ENCODE assay signal across 27 mouse cellular contexts in the genomic region with DNA sequence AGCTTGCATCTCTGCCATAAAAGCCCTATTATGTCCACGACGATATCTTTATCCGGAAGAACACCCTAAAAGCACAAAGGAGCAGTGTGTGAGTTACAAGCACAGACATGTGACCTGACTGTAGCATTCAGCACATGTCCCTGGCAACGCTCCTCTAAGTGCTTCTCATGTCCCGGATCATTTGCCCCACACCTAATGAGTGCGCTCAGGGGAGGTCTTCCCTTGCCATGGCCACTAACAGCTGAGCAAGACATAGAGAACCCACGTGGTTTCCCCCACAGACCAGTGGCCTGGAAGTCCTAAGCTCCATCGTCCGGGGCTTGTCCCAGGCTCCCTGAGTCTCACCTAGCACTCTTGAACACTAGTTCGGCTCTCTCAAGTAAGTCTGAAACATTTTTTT. TPM values are rescaled to one million over a fixed set of nuclear protein-coding genes. Genes with fewer than 3 reads are reported as not detected.
A peak's percentile ranks its signal among the peaks of the same experiment; 100 is the strongest.
DNase-seq lines count a peak whose midpoint lies in the region; ATAC-seq and TF ChIP-seq lines count a peak whose summit lies in the region.
"Had no signal": no experiment of that assay in that cellular context is flagged by ENCODE, and none has a peak within 500 bp of the region (broad histone marks: within the 10 kb centered on the region; RNA-seq: fewer than 3 reads in every experiment).

No protein-coding gene starts in this region.

- DNase-seq in lung, embryonic 14.5 days = peak; percentile 18
- DNase-seq in lung, postnatal 36 days = no peak
- DNase-seq in neural tube, embryonic 10.5 days (ENCODE audit: extremely low spot score, low spot score) = no peak
- no peak for DNase-seq in hindbrain, embryonic 10.5 days (ENCODE audit: low spot score)
- DNase-seq: adrenal gland, postnatal 14 days; cerebellum, adult 11-12 months; cerebellum, adult 9-11 months; gastrocnemius, postnatal 36 days; heart, postnatal 36 days; kidney, adult 11 months; kidney, postnatal 14 days; liver; lung, postnatal 10 days; thymus, postnatal 4 days had no signal

- no peaks in the 10 kb centered on the region for H3K4me1 ChIP-seq in forebrain, embryonic 13.5 days
- no peaks in the 10 kb centered on the region for H3K4me1 ChIP-seq in forebrain, embryonic 16.5 days (replicated peaks; ENCODE audit: control insufficient read depth, insufficient read depth, low read length)
- no peaks in the 10 kb centered on the region for H3K4me1 ChIP-seq in lung, embryonic 14.5 days (ENCODE audit: insufficient read depth)
- H3K4me1 ChIP-seq in neural tube, embryonic 12.5 days = no peaks in the 10 kb centered on the region
- 0 out of 2 replicates have a peak, but pooled peaks cover 8% of the 10 kb centered on the region for H3K4me1 ChIP-seq in hindbrain, embryonic 10.5 days (replicated peaks)
- H3K4me1 ChIP-seq: embryonic facial prominence, embryonic 13.5 days had no signal

- 53% methylated on average over 10 of the region's 10 CpGs for WGBS in forebrain, embryonic 13.5 days
- 46% methylated on average over 10 of the region's 10 CpGs for WGBS in forebrain, embryonic 16.5 days
- WGBS in lung, embryonic 14.5 days = 53% methylated on average over 10 of the region's 10 CpGs
- WGBS in neural tube, embryonic 12.5 days = 53% methylated on average over 10 of the region's 10 CpGs
- 74% methylated on average over 10 of the region's 10 CpGs for WGBS in hindbrain, embryonic 10.5 days

- H3K36me3 ChIP-seq in forebrain, embryonic 13.5 days (ENCODE audit: poor library complexity, severe bottlenecking) = no peaks in the 10 kb centered on the region
- H3K36me3 ChIP-seq in forebrain, embryonic 16.5 days (ENCODE audit: control insufficient read depth, insufficient read depth) = no peaks in the 10 kb centered on the region
- H3K36me3 ChIP-seq in lung, embryonic 14.5 days (ENCODE audit: insufficient read depth) = no peaks in the 10 kb centered on the region
- no peaks in the 10 kb centered on the region for H3K36me3 ChIP-seq in neural tube, embryonic 12.5 days
- H3K36me3 ChIP-seq in hindbrain, embryonic 10.5 days = no peaks in the 10 kb centered on the region
- H3K36me3 ChIP-seq: embryonic facial prominence, embryonic 13.5 days; forebrain, embryonic 12.5 days; heart, embryonic 15.5 days had no signal

- 0 out of 2 replicates have a peak, but pooled peaks have one; percentile 30 for ATAC-seq in forebrain, embryonic 13.5 days
- no peak for ATAC-seq in forebrain, embryonic 16.5 days
- peak; percentile 49; the same call in 1 of the 2 replicates for ATAC-seq in lung, embryonic 14.5 days (ENCODE audit: insufficient read depth)
- ATAC-seq in neural tube, embryonic 12.5 days (ENCODE audit: low FRiP score, low read depth) = peak; percentile 25; the same call in 1 of the 2 replicates
- 0 out of 2 replicates have a peak, but pooled peaks have one; percentile 12 for ATAC-seq in granulocyte monocyte progenitor cell, adult 5-6 weeks (replicated peaks; ENCODE audit: poor library complexity, severe bottlenecking)
- ATAC-seq: inflammation-experienced regulatory T-cells, adult 6 months; midbrain, embryonic 16.5 days had no signal

- no peak for TF ChIP-seq CTCF in lung, embryonic 14.5 days (IDR thresholded peaks at IDR 0.05; ENCODE audit: low read depth)

- H3K27me3 ChIP-seq in forebrain, embryonic 13.5 days = no peaks in the 10 kb centered on the region
- H3K27me3 ChIP-seq in forebrain, embryonic 16.5 days (replicated peaks; ENCODE audit: control insufficient read depth, insufficient read depth, low read length) = no peaks in the 10 kb centered on the region
- H3K27me3 ChIP-seq in lung, embryonic 14.5 days (ENCODE audit: insufficient read depth, low read length) = no peaks in the 10 kb centered on the region
- H3K27me3 ChIP-seq in neural tube, embryonic 12.5 days (replicated peaks) = no peaks in the 10 kb centered on the region
- no peaks in the 10 kb centered on the region for H3K27me3 ChIP-seq in hindbrain, embryonic 10.5 days (ENCODE audit: insufficient read depth, poor library complexity, severe bottlenecking)
- H3K27me3 ChIP-seq: embryonic facial prominence, embryonic 13.5 days; forebrain, embryonic 12.5 days; heart, embryonic 15.5 days had no signal

- no peaks in the 10 kb centered on the region for H3K9me3 ChIP-seq in forebrain, embryonic 13.5 days (replicated peaks)
- no peaks in the 10 kb centered on the region for H3K9me3 ChIP-seq in forebrain, embryonic 16.5 days (ENCODE audit: control insufficient read depth, low read length)
- H3K9me3 ChIP-seq in lung, embryonic 14.5 days (ENCODE audit: low read depth, low read length) = no peaks in the 10 kb centered on the region
- no peaks in the 10 kb centered on the region for H3K9me3 ChIP-seq in neural tube, embryonic 12.5 days
- H3K9me3 ChIP-seq in hindbrain, embryonic 10.5 days = no peaks in the 10 kb centered on the region
- H3K9me3 ChIP-seq: embryonic facial prominence, embryonic 13.5 days; forebrain, embryonic 12.5 days; heart, embryonic 15.5 days had no signal

- H3K9ac ChIP-seq in forebrain, embryonic 13.5 days = no peak overlapping the region
- H3K9ac ChIP-seq in forebrain, embryonic 16.5 days (replicated peaks; ENCODE audit: low read depth, low read length) = no peak overlapping the region
- H3K9ac ChIP-seq in lung, embryonic 14.5 days = no peak overlapping the region
- no peak overlapping the region for H3K9ac ChIP-seq in neural tube, embryonic 12.5 days
- H3K9ac ChIP-seq: embryonic facial prominence, embryonic 13.5 days; forebrain, embryonic 12.5 days; heart, embryonic 15.5 days; hindbrain, embryonic 14.5 days; liver, embryonic 14.5 days had no signal

- no peak overlapping the region for H3K27ac ChIP-seq in forebrain, embryonic 13.5 days
- no peak overlapping the region for H3K27ac ChIP-seq in forebrain, embryonic 16.5 days (ENCODE audit: low read length)
- H3K27ac ChIP-seq in lung, embryonic 14.5 days (ENCODE audit: low read depth) = no peak overlapping the region
- H3K27ac ChIP-seq in neural tube, embryonic 12.5 days = no peak overlapping the region
- H3K27ac ChIP-seq in hindbrain, embryonic 10.5 days = no peak overlapping the region
- H3K27ac ChIP-seq: embryonic facial prominence, embryonic 13.5 days; forebrain, embryonic 12.5 days; heart, embryonic 15.5 days; hindbrain, embryonic 14.5 days; liver, embryonic 14.5 days had no signal

- no peak overlapping the region for H3K4me2 ChIP-seq in forebrain, embryonic 13.5 days
- H3K4me2 ChIP-seq in forebrain, embryonic 16.5 days (ENCODE audit: low read length) = no peak overlapping the region
- H3K4me2 ChIP-seq in lung, embryonic 14.5 days = no peak overlapping the region
- no peak overlapping the region for H3K4me2 ChIP-seq in neural tube, embryonic 12.5 days (replicated peaks)
- H3K4me2 ChIP-seq: embryonic facial prominence, embryonic 13.5 days; forebrain, embryonic 12.5 days; heart, embryonic 15.5 days; hindbrain, embryonic 14.5 days; midbrain, embryonic 11.5 days had no signal

- H3K4me3 ChIP-seq in forebrain, embryonic 13.5 days = no peak overlapping the region
- no peak overlapping the region for H3K4me3 ChIP-seq in forebrain, embryonic 16.5 days (replicated peaks; ENCODE audit: low read length)
- H3K4me3 ChIP-seq in lung, embryonic 14.5 days (ENCODE audit: low read depth, low read length) = no peak overlapping the region
- no peak overlapping the region for H3K4me3 ChIP-seq in neural tube, embryonic 12.5 days
- H3K4me3 ChIP-seq in hindbrain, embryonic 10.5 days = no peak overlapping the region
- H3K4me3 ChIP-seq: embryonic facial prominence, embryonic 13.5 days; erythroblast, embryonic 14.5 days; forebrain, embryonic 12.5 days; heart, embryonic 15.5 days had no signal

RNA-seq across cellular contexts. Expression of a gene that starts 45.9 kb away (rescaled TPM):
- polyA plus RNA-seq in forebrain, embryonic 13.5 days (2015; fragmentation: Nextera tagmentation; extraction: Ambion mirVana) = 1.6 and 2.3 TPM in 2 replicates
- 2.2 and 2.3 TPM in 2 replicates for polyA plus RNA-seq in forebrain, embryonic 16.5 days (2015; fragmentation: Nextera tagmentation; extraction: Ambion mirVana)
- polyA plus RNA-seq in lung, embryonic 14.5 days (2014; fragmentation: Nextera tagmentation; extraction: Ambion mirVana) = 0.45 and 0.70 TPM in 2 replicates
- 0.78 and 0.90 TPM in 2 replicates for polyA plus RNA-seq in neural tube, embryonic 12.5 days (2016; fragmentation: Nextera tagmentation; extraction: Ambion mirVana)
- 0.11 and 1.4 TPM in 2 replicates for total RNA-seq in granulocyte monocyte progenitor cell, adult 5-6 weeks (2014; fragmentation: Nextera tagmentation)
- 0.69 and 0.82 TPM in 2 replicates for total RNA-seq in granulocyte monocyte progenitor cell, adult 5-6 weeks (2017)
- polyA plus RNA-seq in hindbrain, embryonic 10.5 days (2016; fragmentation: Nextera tagmentation; extraction: Ambion mirVana) = 1.4 TPM in 2 replicates
